7 mouse cellular contexts compared by ENCODE assay signal in genomic region chr5:147945000-147945666, GRCm38 (mm10). TPM values are rescaled to one million over a fixed set of nuclear protein-coding genes. Genes with fewer than 3 reads are reported as not detected.
DNase-seq lines count a peak whose midpoint lies in the region.

No protein-coding gene starts in this region.

- DNase-seq in kidney, adult 9 months = peak; percentile 29
- DNase-seq in kidney, adult 11 months = no peak
- DNase-seq in ES-CJ7 (ENCODE audit: low read depth, low spot score) = peak; percentile 70
- DNase-seq in adrenal gland, postnatal 10 days = peak; percentile 33
- DNase-seq in induced T-regulatory cell, adult 2 months (ENCODE audit: low read depth) = peak; percentile 29
- no peak for DNase-seq in spleen, postnatal 36 days (ENCODE audit: low spot score in 2 of 2)
- no peak for DNase-seq in gastrocnemius, postnatal 4 days (ENCODE audit: low spot score in 2 of 2)

RNA-seq across cellular contexts. Expression of gene Mtus2, which starts 12.0 kb away (rescaled TPM):
- 1 to 10 TPM; 2.6 to 3.4 TPM for total RNA-seq in adrenal gland, postnatal 10 days (2021)
- 1 to 10 TPM; 2.6 TPM for total RNA-seq in gastrocnemius, postnatal 4 days (2021)

RNA-seq across cellular contexts. Expression of gene Slc46a3, which starts 50.5 kb away (rescaled TPM):
- 1 to 10 TPM; 6.8 to 8.4 TPM for total RNA-seq in adrenal gland, postnatal 10 days (2021)
- 1 to 10 TPM; 3.4 to 4.3 TPM for total RNA-seq in gastrocnemius, postnatal 4 days (2021)

Comparison
In these comparisons a context has a peak if more than half of its experiments do, and no peak if none do; other contexts are left out.
1. DNase-seq: peak in kidney, adult 9 months (single experiment), ES-CJ7 (single experiment), adrenal gland, postnatal 10 days (single experiment) and induced T-regulatory cell, adult 2 months (single experiment); none in kidney, adult 11 months (single experiment), spleen, postnatal 36 days (0 of 2) and gastrocnemius, postnatal 4 days (0 of 2).